Mouse (Mus musculus) telencephalon, adult 2 months (tissue): ENCODE results near the gene Ccno.

ENCODE experiments used
- DNase-seq: peaks from one replicate; pipeline ENCODE4 v3.0.0-alpha.2; 2011; ENCODE audit warnings: low read depth, low spot score

The Ccno gene

GRCm38 (mm10) chr13:112987532-112987943, at the start of gene Ccno:
Gene Ccno (plus strand): TSS chr13:112987802.
- DNase-seq = peak; percentile 86

- DNase-seq = peak; percentile 15
Observed at GRCm38 (mm10) chr13:112938130-112938529, 49.5 kb upstream of the Ccno start.

GRCm38 (mm10) chr13:112941879-112942330, 45.7 kb upstream of the Ccno start:
- peak; percentile 60 for DNase-seq

GRCm38 (mm10) chr13:112945312-112945711, 42.3 kb upstream of the Ccno start:
- DNase-seq = peak; percentile 64

- no peak for DNase-seq
Observed at GRCm38 (mm10) chr13:112945900-112946299, 41.7 kb upstream of the Ccno start.

- DNase-seq = peak; percentile 44
Observed at GRCm38 (mm10) chr13:112954067-112954466, 33.5 kb upstream of the Ccno start.

- DNase-seq = no peak
Observed at GRCm38 (mm10) chr13:112963081-112963480, 24.5 kb upstream of the Ccno start.

GRCm38 (mm10) chr13:112964421-112964820, 23.2 kb upstream of the Ccno start:
- no peak for DNase-seq

GRCm38 (mm10) chr13:112967267-112967666, 20.3 kb upstream of the Ccno start:
- no peak for DNase-seq

- no peak for DNase-seq
Observed at GRCm38 (mm10) chr13:112976720-112977119, 10.9 kb upstream of the Ccno start.

- no peak for DNase-seq
Observed at GRCm38 (mm10) chr13:112985605-112986450, 1.8 kb upstream of the Ccno start.

GRCm38 (mm10) chr13:112986451-112986950, 1.1 kb upstream of the Ccno start:
- DNase-seq = no peak

GRCm38 (mm10) chr13:112987991-112988390, 389 bp downstream of the Ccno start:
- no peak for DNase-seq

- DNase-seq = no peak
Observed at GRCm38 (mm10) chr13:112988866-112989265, 1.3 kb downstream of the Ccno start.

GRCm38 (mm10) chr13:112989541-112989940, 1.9 kb downstream of the Ccno start:
- DNase-seq = no peak

GRCm38 (mm10) chr13:112990346-112990745, 2.7 kb downstream of the Ccno start:
- no peak for DNase-seq

GRCm38 (mm10) chr13:112993531-112994152, 6.0 kb downstream of the Ccno start, which contains the start of gene Mcidas:
Gene Mcidas (plus strand): TSS chr13:112993845.
- no peak for DNase-seq

- DNase-seq = no peak
Observed at GRCm38 (mm10) chr13:112994191-112994590, 6.6 kb downstream of the Ccno start.

GRCm38 (mm10) chr13:112996407-112996806, 8.8 kb downstream of the Ccno start:
- no peak for DNase-seq

GRCm38 (mm10) chr13:112997369-112997768, 9.8 kb downstream of the Ccno start:
- DNase-seq = no peak

- DNase-seq = no peak
Observed at GRCm38 (mm10) chr13:112998427-112999201, 11.0 kb downstream of the Ccno start.

GRCm38 (mm10) chr13:113000090-113000489, 12.5 kb downstream of the Ccno start:
- DNase-seq = no peak
